Mouse (Mus musculus): ENCODE measurements around the gene Gm27021. TPM values are rescaled to one million over a fixed set of nuclear protein-coding genes. Genes with fewer than 3 reads are reported as not detected.

Gm27021 gene
- polyA plus RNA-seq (2015; fragmentation: Illumina TruSeq; extraction: RNeasy Lipid Tissue Mini Kit (QIAGEN cat#74804); ENCODE audit: insufficient read depth, low replicate concordance), result not detected

GRCm38 (mm10) chr8:120667561-120668373 lies at the start of gene Gm27021, which contains the start of gene Cox4i1:
Gene Gm27021, minus strand, starts transcription at chr8:120668079.
Gene Cox4i1, plus strand, starts transcription at chr8:120668222.

GRCm38 (mm10) chr8:120668374-120668905 lies 561 bp upstream of the Gm27021 start, which contains the start of gene Emc8:
Gene Emc8, minus strand, starts transcription at chr8:120668573.

DNA sequence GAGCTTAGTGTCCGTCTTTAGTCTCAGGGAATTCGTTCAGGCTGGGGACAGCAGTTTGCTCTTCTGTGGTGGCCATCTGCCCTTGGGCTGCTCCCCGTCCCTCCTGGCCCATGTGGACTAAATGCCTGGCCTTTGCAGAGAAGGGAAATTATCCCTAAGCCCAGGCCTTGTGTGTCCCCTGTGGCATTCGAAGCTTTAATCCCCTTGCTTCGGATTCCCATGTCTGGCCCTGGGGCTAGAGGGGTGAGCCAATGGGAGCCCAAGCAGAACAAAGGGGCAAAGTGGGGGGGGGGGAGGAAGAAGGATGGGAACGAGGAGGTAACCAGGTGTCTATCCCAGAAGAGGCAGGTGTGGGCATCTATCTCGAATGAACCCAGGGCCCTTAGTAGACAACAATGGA lies 20.3 kb downstream of the Gm27021 start, which contains the start of gene 1190005I06Rik:
TSS of gene 1190005I06Rik (minus strand) at position 101 of the 400 bp plus-strand sequence.

GRCm38 (mm10) chr8:120588908-120589771 lies 78.7 kb downstream of the Gm27021 start, which contains the start of gene Gins2:
Gene Gins2, minus strand, starts transcription at chr8:120589304.

Other genes starting within 250 kb of the Gm27021 start
- 2.5 TPM for gene Gins2, start 78.8 kb downstream of the Gm27021 start, polyA plus RNA-seq (2015; fragmentation: Illumina TruSeq; extraction: RNeasy Lipid Tissue Mini Kit (QIAGEN cat#74804); ENCODE audit: insufficient read depth, low replicate concordance)
- gene 1190005I06Rik, start 20.4 kb downstream of the Gm27021 start, polyA plus RNA-seq (2015; fragmentation: Illumina TruSeq; extraction: RNeasy Lipid Tissue Mini Kit (QIAGEN cat#74804); ENCODE audit: insufficient read depth, low replicate concordance), result not detected
- gene Cox4i1, start 143 bp upstream of the Gm27021 start, polyA plus RNA-seq (2015; fragmentation: Illumina TruSeq; extraction: RNeasy Lipid Tissue Mini Kit (QIAGEN cat#74804); ENCODE audit: insufficient read depth, low replicate concordance), result 245 TPM
- 19.9 TPM for gene Emc8, start 494 bp upstream of the Gm27021 start, polyA plus RNA-seq (2015; fragmentation: Illumina TruSeq; extraction: RNeasy Lipid Tissue Mini Kit (QIAGEN cat#74804); ENCODE audit: insufficient read depth, low replicate concordance)
- gene Irf8, start 68.3 kb upstream of the Gm27021 start, polyA plus RNA-seq (2015; fragmentation: Illumina TruSeq; extraction: RNeasy Lipid Tissue Mini Kit (QIAGEN cat#74804); ENCODE audit: insufficient read depth, low replicate concordance), result 181 TPM

Measured in spleen, adult 10 weeks (tissue).